Mouse (Mus musculus) C2C12 (cell line): Measurements from ENCODE around the gene Idh2. TPM values are rescaled to one million over a fixed set of nuclear protein-coding genes. Genes with fewer than 3 reads are reported as not detected.

Experiments
- H3K27me3 ChIP-seq: one replicate; pipeline ENCODE4 v1.6.1; 2011; ENCODE audit not compliant: control insufficient read depth, insufficient read depth, insufficient read length
- H3K36me3 ChIP-seq: one replicate; pipeline ENCODE4 v1.6.1; 2011; ENCODE audit not compliant: control insufficient read depth, insufficient read depth
- H3K4me3 ChIP-seq: one replicate; pipeline ENCODE4 v1.5.1; 2011; ENCODE audit warnings: mild to moderate bottlenecking, control low read depth; ENCODE audit not compliant: poor library complexity, insufficient read depth, severe bottlenecking
- H3K79me2 ChIP-seq: one replicate; pipeline ENCODE4 v1.6.1; 2011; ENCODE audit not compliant: control insufficient read depth, insufficient read depth
- H3K79me3 ChIP-seq: one replicate; pipeline ENCODE4 v1.6.1; 2011; ENCODE audit warnings: low read depth, control low read depth
- H3ac ChIP-seq: one replicate; pipeline ENCODE3; 2011; ENCODE audit warnings: low read depth; ENCODE audit not compliant: control insufficient read depth, insufficient read length
- CEBPB ChIP-seq: IDR thresholded peaks from one replicate; pipeline ENCODE4 v1.6.1; 2011; ENCODE audit warnings: low read depth, mild to moderate bottlenecking, control low read depth, moderate library complexity
- CTCF ChIP-seq: IDR thresholded peaks from one replicate; pipeline ENCODE4 v1.5.1; 2011; ENCODE audit not compliant: control insufficient read depth, insufficient read depth, insufficient read length
- FOSL1 ChIP-seq: IDR thresholded peaks from one replicate; pipeline ENCODE4 v1.8.0; 2011; ENCODE audit warnings: mild to moderate bottlenecking, low read length; ENCODE audit not compliant: poor library complexity, insufficient read depth, severe bottlenecking
- MAX ChIP-seq: IDR thresholded peaks from one replicate; pipeline ENCODE4 v1.6.1; 2011; ENCODE audit warnings: mild to moderate bottlenecking, control low read depth
- MYOD1 ChIP-seq: IDR thresholded peaks from one replicate; pipeline ENCODE4 v1.6.1; 2011; ENCODE audit warnings: low read depth; ENCODE audit not compliant: control insufficient read depth, insufficient read length
- MYOG ChIP-seq: IDR thresholded peaks from one replicate; pipeline ENCODE4 v1.6.1; 2011; ENCODE audit not compliant: control insufficient read depth, insufficient read length; ENCODE audit errors: extremely low read depth
- USF1 ChIP-seq: IDR thresholded peaks from one replicate; pipeline ENCODE4 v1.6.1; 2011; ENCODE audit warnings: low read depth, mild to moderate bottlenecking, control low read depth, moderate library complexity
- polyA plus RNA-seq: library from polyadenylated mRNA; unstranded; fragments of >200 nt; fragmentation: generic; extraction: Trizol; gene quantifications from one replicate; pipeline ENCODE4 v1.2.1, GENCODE M21; 2012; ENCODE audit warnings: missing spikeins

Gene Idh2
- polyA plus RNA-seq, 1 experiment: 244 TPM

- TF ChIP-seq CEBPB: no peak
- no peak for TF ChIP-seq MYOD1
- TF ChIP-seq MYOG: no peak
- no peak for TF ChIP-seq FOSL1
- no peak for TF ChIP-seq CTCF
- no peak for TF ChIP-seq MAX
- TF ChIP-seq USF1: no peak
- no peaks in the 10 kb centered on the region for H3K79me2 ChIP-seq
- no peak overlapping the region for H3K4me3 ChIP-seq
- H3K27me3 ChIP-seq: no peaks in the 10 kb centered on the region
- H3ac ChIP-seq: no peak overlapping the region
- H3K36me3 ChIP-seq: no peaks in the 10 kb centered on the region
- no peaks in the 10 kb centered on the region for H3K79me3 ChIP-seq
These were observed 15.3 kb upstream of the Idh2 start for GRCm38 (mm10) chr7:80130344-80131055.

DNA sequence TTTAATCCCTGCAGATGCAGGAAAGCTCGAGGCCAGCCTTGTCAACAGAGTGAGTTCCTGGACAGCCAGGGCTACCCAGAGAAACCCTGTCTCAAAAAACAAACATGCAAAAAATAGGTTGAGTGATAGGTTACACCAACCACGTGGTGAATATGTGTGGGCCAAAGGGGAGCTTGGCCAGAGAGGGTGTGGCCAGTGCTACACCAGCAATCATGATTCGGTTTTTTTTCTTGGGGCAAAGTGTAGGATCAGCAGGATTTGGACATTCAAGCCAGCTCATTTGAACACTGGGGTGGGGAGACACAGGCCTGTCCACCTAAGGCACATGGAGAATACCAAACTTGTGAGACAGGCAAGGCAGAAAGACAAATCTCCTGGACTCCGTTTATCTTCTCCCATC, 14.1 kb upstream of the Idh2 start:
- Histone ChIP-seq H3K36me3 (no peaks in the 10 kb centered on the region), H3K79me3 (no peaks in the 10 kb centered on the region), H3K79me2 (no peaks in the 10 kb centered on the region), H3K4me3 (no peak overlapping the region), H3K27me3 (no peaks in the 10 kb centered on the region), H3ac (no peak overlapping the region)
- no peak for TF ChIP-seq MAX
- TF ChIP-seq FOSL1: no peak
- TF ChIP-seq USF1: peak; percentile 70
- TF ChIP-seq CEBPB: no peak

DNA sequence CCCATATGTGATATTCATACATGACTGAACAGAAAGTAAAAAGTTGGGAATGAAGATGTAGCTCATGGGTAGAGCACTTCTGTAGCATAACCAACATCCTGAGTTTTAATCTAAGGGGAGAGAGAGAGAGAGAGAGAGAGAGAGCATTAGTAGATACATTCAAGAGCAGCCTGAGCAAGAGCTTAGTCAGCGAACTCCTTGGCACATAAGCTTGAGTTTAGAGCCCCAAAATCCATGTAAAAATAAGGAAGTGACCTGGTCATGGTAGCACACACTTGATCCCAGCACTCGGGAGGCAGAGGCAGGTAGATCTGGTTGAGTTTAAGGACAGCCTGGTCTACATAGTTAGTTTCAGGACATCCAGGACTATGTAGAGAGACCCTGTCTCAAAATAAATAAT, 8.5 kb upstream of the Idh2 start:
- no peak for TF ChIP-seq USF1
- TF ChIP-seq MYOG: no peak
- TF ChIP-seq CEBPB: no peak
- no peak for TF ChIP-seq FOSL1
- TF ChIP-seq CTCF: no peak
- H3K36me3 ChIP-seq: no peaks in the 10 kb centered on the region
- no peak overlapping the region for H3ac ChIP-seq
- no peak overlapping the region for H3K4me3 ChIP-seq
- no peaks in the 10 kb centered on the region for H3K27me3 ChIP-seq
- H3K79me3 ChIP-seq: no peaks in the 10 kb centered on the region
- no peaks in the 10 kb centered on the region for H3K79me2 ChIP-seq

DNA sequence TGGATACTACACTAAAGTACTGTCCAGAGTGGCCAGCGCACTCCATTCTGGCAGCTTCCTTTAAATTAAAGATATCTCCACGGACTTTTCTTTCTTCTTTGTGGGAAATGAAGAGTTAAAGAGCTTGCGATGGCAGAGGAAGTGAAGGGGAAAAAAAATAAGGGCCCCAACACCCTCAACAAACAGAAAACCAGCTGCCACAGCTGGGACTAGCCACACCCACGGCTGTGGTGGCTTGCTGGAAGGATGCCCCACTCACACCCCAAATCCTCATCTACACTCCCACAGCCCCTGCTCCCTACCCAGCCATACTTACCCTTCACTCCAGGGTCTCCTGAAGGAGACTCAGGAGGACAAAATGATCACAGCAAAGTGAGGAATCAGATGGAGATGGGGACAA, 7.9 kb upstream of the Idh2 start:
- H3K36me3 ChIP-seq: no peaks in the 10 kb centered on the region
- H3K4me3 ChIP-seq: no peak overlapping the region
- no peaks in the 10 kb centered on the region for H3K79me3 ChIP-seq
- no peaks in the 10 kb centered on the region for H3K79me2 ChIP-seq
- TF ChIP-seq CTCF (no peak), FOSL1 (no peak), MAX (no peak), USF1 (no peak), CEBPB (no peak), MYOG (no peak), MYOD1 (no peak)
- H3ac ChIP-seq: no peak overlapping the region
- no peaks in the 10 kb centered on the region for H3K27me3 ChIP-seq

DNA sequence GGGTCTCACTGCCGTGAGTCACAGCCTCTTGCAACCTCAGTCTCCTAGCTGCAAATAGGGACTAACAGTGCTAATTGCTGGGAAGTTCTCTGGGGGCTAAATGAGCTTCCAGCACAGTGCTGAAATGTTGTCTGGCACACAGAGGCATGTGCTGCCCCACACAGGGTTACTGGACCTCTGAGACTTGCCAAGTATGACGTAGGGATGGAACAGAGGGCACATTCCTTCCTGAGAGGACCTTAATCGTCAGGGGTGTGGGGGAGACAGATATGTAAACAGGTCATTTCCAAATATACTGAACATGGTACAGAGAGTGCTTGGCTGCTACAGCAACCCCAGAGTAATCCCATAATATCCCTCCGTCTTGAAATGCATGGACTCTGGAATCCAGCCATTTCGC, 5.9 kb upstream of the Idh2 start:
- H3K4me3 ChIP-seq: no peak overlapping the region
- H3K79me2 ChIP-seq: no peaks in the 10 kb centered on the region
- TF ChIP-seq FOSL1 (no peak), MYOD1 (no peak)
- H3K27me3 ChIP-seq: no peaks in the 10 kb centered on the region
- no peaks in the 10 kb centered on the region for H3K79me3 ChIP-seq
- H3K36me3 ChIP-seq: no peaks in the 10 kb centered on the region
- H3ac ChIP-seq: no peak overlapping the region

GRCm38 (mm10) chr7:80119198-80119597, 4.0 kb upstream of the Idh2 start:
- Histone ChIP-seq H3K27me3 (no peaks in the 10 kb centered on the region), H3K36me3 (no peaks in the 10 kb centered on the region), H3ac (no peak overlapping the region), H3K79me3 (peaks cover 2% of the 10 kb centered on the region), H3K79me2 (peaks cover 9% of the 10 kb centered on the region), H3K4me3 (no peak overlapping the region)
- TF ChIP-seq USF1: no peak
- no peak for TF ChIP-seq MYOD1
- TF ChIP-seq CEBPB: no peak
- no peak for TF ChIP-seq FOSL1
- TF ChIP-seq CTCF: no peak
- TF ChIP-seq MYOG: no peak
- no peak for TF ChIP-seq MAX
